Mouse (Mus musculus) left cerebral cortex, adult 8-10 months (tissue): ENCODE results near the gene Lif. TPM values are rescaled to one million over a fixed set of nuclear protein-coding genes. Genes with fewer than 3 reads are reported as not detected.
A peak's percentile ranks its signal among the peaks of the same experiment; 100 is the strongest.

ENCODE experiments used
- DNase-seq, 2 experiments: peaks; one replicate each; pipeline ENCODE4 v3.0.0; 2022; ENCODE audit warnings: low spot score in 2 of 2
- total RNA-seq, 4 experiments: library from RNA; stranded (reverse); gene quantifications; 2 replicates each; pipeline ENCODE4 v1.2.4; 2022

The Lif gene
- total RNA-seq, 4 experiments from 2014 or later: 0.66 to 1.3 (median 0.94) TPM

DNA sequence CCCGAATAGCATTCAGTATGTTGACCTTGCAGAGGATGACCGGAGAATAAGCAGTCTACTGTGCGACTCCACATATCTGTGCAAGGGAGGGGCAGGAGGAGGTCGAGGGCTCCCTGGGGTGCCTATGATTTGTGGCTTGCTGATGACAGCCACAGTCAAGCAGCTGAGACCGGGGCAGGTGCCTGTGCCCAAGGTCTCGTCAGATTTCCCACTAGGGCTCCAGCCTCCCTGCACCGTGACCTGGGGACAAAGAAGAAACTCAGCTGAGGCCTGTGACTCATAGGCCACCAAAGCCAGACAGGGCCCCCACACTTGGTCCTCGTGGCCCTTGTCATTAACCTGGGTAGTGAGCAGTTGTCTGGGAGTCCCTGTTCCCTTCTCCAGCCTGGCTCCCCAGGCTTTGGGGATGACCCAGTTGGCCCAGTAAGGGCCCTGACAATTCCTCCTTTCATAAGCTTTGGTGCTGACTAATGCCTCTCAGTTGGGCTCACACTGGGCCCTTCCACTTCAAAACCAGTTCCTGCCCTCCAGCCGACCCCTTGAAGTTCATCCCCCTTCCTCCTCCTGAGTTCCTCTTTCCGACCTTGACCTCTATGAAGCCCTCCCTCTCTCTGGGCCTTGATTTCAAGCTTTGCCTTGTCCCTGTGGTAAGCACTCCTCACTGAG lies 39.4 kb downstream of the Lif start:
- peak in 1 of 2 experiments; percentile 20 for DNase-seq

DNA sequence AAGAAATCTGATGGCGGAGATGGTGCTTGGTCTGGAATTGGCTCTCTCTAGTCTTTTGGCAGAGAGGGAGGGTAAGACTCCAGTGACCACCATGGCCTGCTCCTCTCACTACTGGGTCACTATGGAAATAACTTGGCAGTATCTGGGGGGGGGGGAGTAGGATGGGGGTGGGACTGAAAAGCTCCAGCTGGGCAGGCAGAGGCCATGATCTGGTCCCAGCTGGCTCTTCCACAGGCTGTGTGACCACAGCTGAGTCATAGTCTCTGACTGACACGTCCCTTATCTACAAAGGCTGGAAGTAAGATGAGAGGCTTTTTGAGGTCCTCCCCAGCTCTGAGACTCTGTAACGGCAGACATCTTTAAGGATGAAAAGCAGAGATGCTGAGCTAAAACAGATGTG lies 40.4 kb downstream of the Lif start:
- DNase-seq: no peak

DNA sequence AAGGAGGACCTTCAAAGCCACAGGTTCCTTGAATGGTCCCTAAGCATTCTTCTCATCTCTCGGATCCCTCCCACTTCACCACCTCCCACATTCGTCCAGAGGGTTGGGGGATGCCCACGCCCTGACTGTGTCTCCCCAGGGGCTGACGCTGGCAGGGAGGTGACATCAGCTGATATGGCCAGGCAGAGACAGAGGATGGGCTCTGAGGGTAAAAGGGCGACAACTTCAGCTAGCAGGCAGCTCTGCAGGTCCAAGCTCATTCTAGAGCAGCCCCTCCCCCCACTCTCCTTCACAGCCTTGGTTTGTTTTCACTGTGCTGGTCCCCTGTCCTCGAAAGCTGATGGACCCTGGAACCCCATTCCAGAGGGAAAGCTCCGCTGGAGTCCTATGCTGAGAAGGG lies 41.3 kb downstream of the Lif start:
- no peak for DNase-seq

- DNase-seq: no peak
Measured at GRCm38 (mm10) chr11:4299191-4299590, 41.8 kb downstream of the Lif start.

DNA sequence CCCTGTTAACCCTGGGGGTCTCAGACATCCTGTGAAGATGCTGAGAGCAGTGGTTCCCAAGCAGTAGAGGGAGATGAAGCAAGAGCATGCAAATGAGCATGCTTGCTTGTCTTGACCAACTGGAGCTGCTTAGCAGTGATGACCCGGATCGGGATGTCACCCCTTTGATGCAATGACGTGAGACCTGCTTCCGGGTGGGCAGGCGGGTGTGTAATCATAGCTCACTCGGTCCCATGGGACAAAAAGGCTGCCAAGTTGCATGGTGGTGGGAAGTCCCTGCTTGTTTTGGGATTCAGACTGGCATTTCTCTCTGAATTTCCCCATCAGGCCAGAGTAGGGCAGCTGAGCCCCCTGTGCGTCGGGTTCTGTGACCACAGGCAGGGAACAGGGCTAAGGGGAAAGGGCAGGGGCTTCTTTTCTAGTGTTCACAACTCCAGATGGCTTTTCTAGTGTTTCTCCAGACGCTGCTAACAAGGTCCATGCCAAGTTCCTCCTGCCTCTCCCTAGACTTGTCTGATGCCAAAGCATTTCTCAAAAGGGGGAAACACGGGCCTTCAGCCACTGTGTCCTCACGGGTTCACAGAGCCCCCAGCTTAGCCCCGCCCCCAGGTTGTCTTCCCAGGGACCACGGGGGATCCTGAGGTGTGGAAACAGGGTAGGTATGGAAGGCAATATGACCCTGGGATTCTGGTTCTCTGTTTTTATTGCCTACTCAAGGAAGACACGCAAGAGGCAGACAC lies 42.5 kb downstream of the Lif start:
- no peak for DNase-seq

DNA sequence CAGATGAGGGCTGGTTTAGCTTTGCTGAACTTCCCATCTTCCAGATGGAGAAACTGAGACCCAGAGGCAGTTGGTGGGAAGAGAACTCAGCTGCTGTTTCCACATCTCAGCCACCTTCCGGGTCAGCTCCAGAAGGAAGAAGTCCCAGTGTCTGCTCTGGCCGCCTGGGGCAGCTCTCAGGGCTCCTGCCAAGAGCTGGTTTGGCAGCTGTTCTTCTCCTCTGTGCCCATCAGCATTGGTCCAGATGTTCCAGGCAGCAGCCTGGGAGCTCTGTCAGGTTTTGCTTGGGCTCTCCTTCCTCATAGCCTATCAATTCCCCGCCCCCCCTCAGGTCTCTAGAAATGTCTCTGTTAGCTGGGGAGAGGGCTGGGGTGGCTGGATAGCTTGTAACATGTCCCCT lies 43.3 kb downstream of the Lif start:
- DNase-seq: no peak

- DNase-seq: no peak
Measured at GRCm38 (mm10) chr11:4302363-4302913, 45.1 kb downstream of the Lif start.

DNA sequence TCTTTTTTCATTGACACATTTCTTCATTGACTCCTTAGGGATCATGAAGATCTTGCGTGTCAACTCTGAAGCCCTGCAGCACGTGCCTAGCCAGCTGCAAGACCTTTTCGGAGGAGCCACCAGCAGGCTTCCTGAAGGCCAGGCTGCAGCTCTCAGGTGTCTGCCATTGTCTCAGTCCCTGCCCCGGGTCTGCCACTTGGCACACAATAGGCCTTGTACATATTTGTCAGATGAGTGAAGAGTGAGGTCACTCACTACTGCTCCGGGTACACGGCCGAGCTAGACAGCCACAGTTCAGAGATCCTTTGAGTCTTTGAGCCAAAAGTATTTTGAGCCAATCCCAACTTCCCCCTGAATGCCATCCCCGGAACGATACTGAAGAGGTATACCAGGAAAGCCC lies 45.7 kb downstream of the Lif start:
- no peak for DNase-seq

DNA sequence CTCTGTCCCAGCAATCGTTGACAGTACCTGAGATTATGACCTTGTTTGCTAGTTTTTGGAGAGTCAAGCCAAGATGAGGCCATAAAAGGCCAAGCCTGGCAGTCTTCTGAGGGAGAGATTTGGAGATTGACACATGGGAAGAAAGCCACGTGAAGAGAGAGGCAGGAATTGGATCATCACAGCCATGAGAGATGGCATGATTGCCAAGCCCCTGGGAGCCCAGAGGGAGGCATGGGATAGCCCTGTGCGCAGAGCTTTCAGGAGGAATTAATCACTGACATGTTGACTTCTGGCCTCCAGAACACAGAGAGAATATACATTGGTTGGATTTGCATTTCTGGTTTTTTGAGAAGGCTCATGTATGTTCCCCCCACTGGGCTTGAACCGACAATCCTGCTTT lies 46.8 kb downstream of the Lif start:
- DNase-seq: no peak

DNA sequence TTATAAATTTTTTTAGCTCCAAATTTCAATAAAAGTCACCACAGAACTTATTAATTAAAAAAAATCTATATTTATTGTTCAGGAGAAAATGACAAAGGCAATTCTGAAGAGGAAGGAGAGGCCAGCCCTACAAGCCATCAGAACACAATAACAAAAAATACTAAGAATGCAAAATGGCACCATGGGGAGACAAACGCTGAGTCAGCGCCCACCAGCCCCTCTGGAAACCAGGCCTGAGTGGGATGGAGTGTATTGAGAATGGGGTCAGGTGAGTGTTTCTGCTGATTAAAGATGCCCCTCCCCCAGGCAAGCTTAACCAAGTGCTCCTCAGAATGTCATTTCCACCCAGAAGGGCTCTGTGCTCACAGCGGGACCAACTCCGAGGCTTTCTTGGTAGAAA lies 47.7 kb downstream of the Lif start:
- DNase-seq: no peak

DNA sequence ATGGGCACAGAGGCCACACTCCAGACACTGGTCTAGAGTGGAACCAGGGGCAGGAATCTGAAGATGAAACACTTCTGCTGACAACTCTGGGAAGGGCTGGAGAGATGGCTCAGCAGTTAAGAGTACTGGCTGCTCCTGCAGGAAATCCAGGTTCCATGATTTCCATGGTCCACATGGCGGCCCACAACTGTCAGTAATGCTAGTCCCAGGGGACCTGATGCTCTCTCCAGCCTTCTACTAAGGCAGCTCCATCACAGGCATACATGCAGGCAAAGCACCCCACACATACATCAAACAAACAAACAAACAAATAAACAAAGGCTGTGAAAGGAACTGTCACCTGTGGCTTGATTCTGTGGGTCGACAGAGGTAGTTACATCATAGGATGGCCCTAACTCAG lies 48.7 kb downstream of the Lif start:
- DNase-seq: no peak

DNA sequence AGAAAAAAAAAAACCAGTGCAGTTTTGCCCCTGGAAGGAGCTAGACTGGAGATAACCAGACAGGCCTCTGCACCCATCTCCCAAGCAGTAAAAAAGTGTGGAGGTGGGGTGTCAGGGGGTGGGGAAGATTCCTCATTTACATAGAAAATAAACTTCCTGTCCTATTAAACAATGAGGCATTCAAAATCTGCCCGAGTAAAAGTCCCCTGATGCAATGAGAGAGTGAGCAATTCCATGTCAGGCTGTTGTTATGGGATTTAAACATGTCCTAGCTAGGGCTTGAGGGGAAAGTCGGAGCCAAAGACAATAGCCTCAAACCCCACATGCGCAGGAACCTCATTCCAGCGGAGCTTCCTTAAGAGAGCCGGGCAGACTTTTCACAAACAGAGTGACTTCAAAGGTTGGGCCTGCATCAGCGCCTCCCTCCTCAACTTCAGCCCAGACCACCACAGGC lies 50.7 kb downstream of the Lif start:
- no peak for DNase-seq

DNA sequence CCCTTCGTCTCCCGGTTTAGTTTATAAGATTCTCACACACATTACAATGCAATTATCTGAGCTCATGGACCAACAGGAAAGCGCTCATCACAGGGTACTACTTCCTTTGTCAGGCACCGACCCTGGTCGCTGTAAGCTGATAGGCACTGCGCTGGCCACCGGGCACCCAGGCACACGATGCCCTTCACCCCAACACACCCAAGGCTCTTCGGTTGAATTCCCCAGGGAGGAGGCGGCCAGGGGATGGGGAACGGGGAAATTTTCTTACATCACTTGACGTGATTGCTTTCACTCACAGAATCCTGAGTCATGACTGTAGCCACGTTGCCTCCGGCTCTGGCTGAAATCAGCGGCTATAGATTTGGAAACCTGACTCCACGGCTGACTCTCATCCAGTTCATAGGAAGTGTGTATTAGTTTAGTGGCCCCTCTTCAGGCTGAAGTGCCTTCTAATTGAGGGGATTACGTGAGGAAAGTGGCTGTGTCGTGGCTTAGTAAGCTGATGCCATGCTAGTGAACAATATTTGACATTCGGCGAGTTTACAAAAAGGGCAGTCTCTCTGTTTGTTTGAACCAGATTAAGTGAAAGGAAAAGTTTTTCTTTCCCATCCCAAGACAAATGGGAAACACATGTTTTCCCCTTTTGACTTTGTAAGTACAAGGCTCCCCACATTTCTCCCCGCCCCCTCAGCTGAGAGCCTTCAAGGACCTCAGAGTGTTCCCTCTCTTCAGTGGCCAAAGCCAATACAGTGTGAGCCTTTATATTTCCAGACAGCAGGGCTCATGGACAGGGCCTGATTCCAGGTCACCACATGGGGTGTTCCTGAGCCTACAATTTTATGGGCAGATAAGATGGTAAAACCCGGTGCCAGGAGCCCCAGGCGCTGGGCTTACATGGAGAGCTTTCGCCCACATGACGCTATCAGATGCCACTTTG lies 51.4 kb downstream of the Lif start:
- DNase-seq: no peak

GRCm38 (mm10) chr11:4309613-4310012 lies 52.3 kb downstream of the Lif start:
- DNase-seq: no peak

GRCm38 (mm10) chr11:4310324-4310723 lies 53.0 kb downstream of the Lif start:
- no peak for DNase-seq

GRCm38 (mm10) chr11:4312180-4312579 lies 54.8 kb downstream of the Lif start:
- no peak for DNase-seq

DNA sequence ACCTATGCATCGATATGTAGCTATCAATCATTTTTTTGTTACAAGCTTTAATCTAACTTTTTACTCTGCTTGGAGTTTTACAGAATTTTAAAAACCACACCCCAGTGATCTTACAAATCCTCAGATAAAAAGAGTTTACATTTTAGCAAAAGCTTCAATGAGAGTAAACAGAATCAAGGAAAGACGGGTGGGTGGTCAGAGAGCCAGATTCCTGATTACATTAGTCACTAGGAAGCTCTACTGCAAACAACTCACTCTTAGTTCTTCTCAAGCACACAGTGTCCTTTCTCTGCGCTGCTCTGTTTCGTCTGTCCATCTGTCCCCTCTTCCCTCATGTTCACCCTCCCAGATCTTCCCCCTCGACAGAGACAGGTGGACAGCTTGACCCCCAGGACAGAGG lies 59.9 kb downstream of the Lif start:
- no peak for DNase-seq

- DNase-seq: no peak
Measured at GRCm38 (mm10) chr11:4318011-4318410, 60.7 kb downstream of the Lif start.

GRCm38 (mm10) chr11:4319212-4319955 lies 62.0 kb downstream of the Lif start:
- no peak for DNase-seq

- DNase-seq: no peak
Measured at GRCm38 (mm10) chr11:4320876-4321275, 63.5 kb downstream of the Lif start.
